Mouse (Mus musculus) stomach, embryonic 14.5 days (tissue): ENCODE data around the gene Lrrc61. TPM values are rescaled to one million over a fixed set of nuclear protein-coding genes. Genes with fewer than 3 reads are reported as not detected.

Source experiments
- ATAC-seq: fragments of 200-750 bp; cut with Nextera tagmentation; 2 replicates; pipeline ENCODE4 v1.8.0; 2017; ENCODE audit warnings: low read depth, moderate TSS enrichment; ENCODE audit not compliant: insufficient number of reproducible peaks, insufficient read depth, low FRiP score
- H3K27ac ChIP-seq: fragments of 300-500 bp; sonication (generic); 2 replicates; pipeline ENCODE4 v1.5.1; 2014; ENCODE audit warnings: mild to moderate bottlenecking, low read length, moderate library complexity, mixed read lengths
- H3K27me3 ChIP-seq: fragments of 300-500 bp; sonication (generic); 2 replicates; pipeline ENCODE4 v1.6.1; 2014; ENCODE audit warnings: low read length, control low read depth, mixed read lengths; ENCODE audit not compliant: control insufficient read depth, insufficient read depth
- H3K36me3 ChIP-seq: fragments of 300-500 bp; sonication (generic); 2 replicates; pipeline ENCODE4 v1.6.1; 2014; ENCODE audit warnings: mild to moderate bottlenecking, control low read depth, low read length, moderate library complexity, mixed read lengths; ENCODE audit not compliant: control insufficient read depth, insufficient read depth
- H3K4me1 ChIP-seq: fragments of 300-500 bp; sonication (generic); 2 replicates; pipeline ENCODE4 v1.6.1; 2014; ENCODE audit warnings: low read length, control low read depth, mixed read lengths; ENCODE audit not compliant: control insufficient read depth, insufficient read depth
- H3K4me2 ChIP-seq: fragments of 300-500 bp; sonication (generic); replicated peaks from 2 replicates; pipeline ENCODE4 v1.6.1; 2014; ENCODE audit warnings: low read depth, low read length, control low read depth
- H3K4me3 ChIP-seq: fragments of 300-500 bp; sonication (generic); 2 replicates; pipeline ENCODE4 v1.5.1; 2014; ENCODE audit warnings: low read depth, low read length, control low read depth
- H3K9ac ChIP-seq: fragments of 300-500 bp; sonication (generic); replicated peaks from 2 replicates; pipeline ENCODE4 v1.6.1; 2014; ENCODE audit warnings: low read depth, mild to moderate bottlenecking, control low read depth, low read length, moderate library complexity, mixed read lengths
- H3K9me3 ChIP-seq: fragments of 300-500 bp; sonication (generic); 2 replicates; pipeline ENCODE4 v1.6.1; 2016; ENCODE audit warnings: low read depth, low read length, control low read depth; ENCODE audit not compliant: control insufficient read depth
- WGBS: fragments of 180-500 bp; shearing (Covaris S2); extraction: QIAGEN DNeasy Blood & Tissue Kit; methylation state at CpG from one replicate; pipeline ENCODE4 v1.1.7; 2014; 5-methylcytosine and 5-hydroxymethylcytosine counted together
- polyA plus RNA-seq: library from polyadenylated mRNA; unstranded; fragments of >200 nt; fragmentation: Nextera tagmentation; extraction: Ambion mirVana; gene quantifications from 2 replicates; pipeline ENCODE4 v1.2.1, GENCODE M21; 2014

The Lrrc61 gene
- polyA plus RNA-seq, 1 experiment from 2014 or later = 4.6 TPM

DNA sequence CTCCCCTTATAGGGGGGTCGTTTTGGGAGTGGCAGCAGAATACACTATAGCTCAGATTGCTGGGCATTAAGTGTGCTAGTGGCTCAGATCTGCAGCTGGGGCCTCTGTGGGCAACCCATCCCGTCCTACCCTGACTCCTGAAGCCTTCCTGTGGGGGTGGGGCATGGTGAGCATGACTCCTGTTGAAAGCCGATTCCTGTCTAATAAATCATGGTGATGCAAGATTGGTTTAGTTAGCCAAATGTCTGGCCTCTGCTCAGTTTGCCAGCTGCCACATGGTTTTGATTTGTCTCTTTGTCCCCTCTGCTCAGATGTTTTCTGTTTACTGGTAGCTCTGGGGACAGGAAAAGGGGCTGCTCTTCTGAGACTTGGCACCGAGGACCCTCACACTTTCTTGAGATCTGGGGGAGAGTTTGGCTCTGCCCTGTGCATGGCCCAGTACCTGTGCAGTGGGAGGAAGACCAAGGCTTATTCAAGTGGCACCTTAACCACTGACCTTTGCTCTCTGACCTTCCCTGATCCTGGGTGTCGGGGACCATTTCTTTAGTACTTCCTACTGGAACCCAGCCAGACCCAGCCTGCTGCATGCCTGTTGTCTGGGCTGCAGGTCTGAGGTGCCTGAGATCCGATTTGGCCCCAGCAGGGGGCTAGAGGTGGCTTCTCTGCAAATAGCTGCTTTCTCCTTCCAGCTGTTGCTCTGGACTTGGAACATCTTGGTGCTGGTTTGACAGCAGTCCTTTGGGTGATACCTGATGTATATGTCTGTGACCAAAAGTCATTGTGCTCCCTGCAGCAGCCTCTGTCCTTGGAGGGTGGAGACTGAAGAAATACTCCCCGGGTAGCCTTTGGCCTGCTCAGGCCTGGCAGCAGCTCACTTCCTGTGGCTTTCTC is 12.8 kb upstream of the Lrrc61 start:
- Histone ChIP-seq H3K27ac (no peak overlapping the region), H3K27me3 (no peaks in the 10 kb centered on the region), H3K9me3 (no peaks in the 10 kb centered on the region), H3K4me3 (no peak overlapping the region), H3K4me2 (no peak overlapping the region), H3K36me3 (no peaks in the 10 kb centered on the region), H3K9ac (no peak overlapping the region), H3K4me1 (peaks cover 10% of the 10 kb centered on the region; the same call in 1 of the 2 replicates)
- ATAC-seq = no peak
- WGBS = 28% methylated on average over 7 of the region's 7 CpGs

DNA sequence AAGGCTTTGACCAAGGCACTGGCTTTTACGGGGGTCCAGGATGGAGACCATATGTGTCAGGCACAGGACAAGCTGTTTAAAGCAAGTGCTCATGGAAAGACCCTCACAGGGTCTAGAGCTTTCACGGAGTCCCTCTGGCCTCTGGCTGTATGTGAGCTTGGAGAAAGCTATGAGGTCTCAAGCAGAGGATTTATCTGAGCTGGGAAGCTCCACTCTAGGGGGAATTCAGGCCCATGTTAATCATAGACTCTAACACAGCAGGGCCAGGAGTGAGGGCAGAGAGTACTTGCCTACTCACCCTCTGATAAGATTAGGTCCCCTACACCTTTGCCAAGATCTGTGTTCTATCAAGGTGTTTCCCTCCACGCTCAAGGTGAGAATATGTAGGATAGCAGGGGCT is 12.0 kb upstream of the Lrrc61 start:
- no peak overlapping the region for H3K9ac ChIP-seq
- no peak overlapping the region for H3K27ac ChIP-seq
- H3K4me3 ChIP-seq = no peak overlapping the region
- H3K36me3 ChIP-seq = no peaks in the 10 kb centered on the region
- no peak overlapping the region for H3K4me2 ChIP-seq
- no peak for ATAC-seq
- no peaks in the 10 kb centered on the region for H3K27me3 ChIP-seq
- 84% methylated on average over 3 of the region's 3 CpGs for WGBS
- H3K9me3 ChIP-seq = no peaks in the 10 kb centered on the region
- peaks cover 7% of the 10 kb centered on the region; the same call in 1 of the 2 replicates for H3K4me1 ChIP-seq

DNA sequence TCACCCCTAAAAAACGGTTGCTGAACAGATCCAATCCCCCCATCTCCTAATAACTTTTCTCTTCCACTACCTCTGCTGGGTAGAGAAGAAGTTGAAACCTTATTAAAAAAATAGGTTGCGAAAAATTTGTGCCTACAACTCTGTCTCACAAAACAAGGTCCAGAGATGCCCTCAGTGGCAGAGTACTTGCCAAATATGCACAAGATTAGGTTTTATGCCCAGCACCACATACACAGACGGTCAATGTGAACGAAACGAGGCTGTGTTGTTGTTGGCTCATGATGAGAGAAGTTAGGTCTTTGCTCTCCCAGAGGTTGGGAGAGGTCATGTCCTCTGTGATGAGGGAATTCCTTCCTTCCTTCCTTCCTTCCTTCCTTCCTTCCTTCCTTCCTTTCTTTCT is 9.3 kb upstream of the Lrrc61 start:
- 76% methylated on average over 5 of the region's 5 CpGs for WGBS
- no peak overlapping the region for H3K27ac ChIP-seq

DNA sequence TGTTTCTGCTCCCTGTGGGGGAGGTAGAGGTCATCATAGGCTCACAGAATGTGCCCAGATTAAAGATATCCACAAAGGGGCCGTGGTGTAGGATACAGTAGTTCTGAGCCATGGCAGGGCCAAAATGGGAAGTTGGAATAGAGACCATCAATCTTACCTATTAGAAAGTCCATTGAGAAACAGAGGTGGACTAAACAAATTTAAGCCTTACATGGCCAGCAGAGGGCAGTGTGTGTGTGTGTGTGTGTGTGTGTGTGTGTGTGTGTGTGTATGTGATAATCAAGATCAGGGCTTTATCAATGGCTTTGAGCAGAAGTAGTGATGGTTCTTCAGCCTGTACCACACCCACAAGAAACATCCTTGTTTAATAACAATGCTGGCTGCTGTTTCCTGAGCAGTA is 8.3 kb upstream of the Lrrc61 start:
- no peak for ATAC-seq
- H3K36me3 ChIP-seq = no peaks in the 10 kb centered on the region
- peaks cover 7% of the 10 kb centered on the region; the same call in 1 of the 2 replicates for H3K4me1 ChIP-seq
- H3K4me2 ChIP-seq = no peak overlapping the region
- no peak overlapping the region for H3K4me3 ChIP-seq
- no peaks in the 10 kb centered on the region for H3K27me3 ChIP-seq
- WGBS = 38% methylated on average over 1 of the region's 1 CpGs
- H3K9ac ChIP-seq = no peak overlapping the region
- no peaks in the 10 kb centered on the region for H3K9me3 ChIP-seq
- no peak overlapping the region for H3K27ac ChIP-seq

More for the DNA sequence above, 9.3 kb upstream of the Lrrc61 start:
- no peak overlapping the region for H3K9ac ChIP-seq
- H3K27me3 ChIP-seq = no peaks in the 10 kb centered on the region
- peaks cover 7% of the 10 kb centered on the region; the same call in 1 of the 2 replicates for H3K4me1 ChIP-seq
- no peaks in the 10 kb centered on the region for H3K9me3 ChIP-seq
- no peaks in the 10 kb centered on the region for H3K36me3 ChIP-seq
- H3K4me3 ChIP-seq = no peak overlapping the region
- ATAC-seq = no peak
- H3K4me2 ChIP-seq = no peak overlapping the region

DNA sequence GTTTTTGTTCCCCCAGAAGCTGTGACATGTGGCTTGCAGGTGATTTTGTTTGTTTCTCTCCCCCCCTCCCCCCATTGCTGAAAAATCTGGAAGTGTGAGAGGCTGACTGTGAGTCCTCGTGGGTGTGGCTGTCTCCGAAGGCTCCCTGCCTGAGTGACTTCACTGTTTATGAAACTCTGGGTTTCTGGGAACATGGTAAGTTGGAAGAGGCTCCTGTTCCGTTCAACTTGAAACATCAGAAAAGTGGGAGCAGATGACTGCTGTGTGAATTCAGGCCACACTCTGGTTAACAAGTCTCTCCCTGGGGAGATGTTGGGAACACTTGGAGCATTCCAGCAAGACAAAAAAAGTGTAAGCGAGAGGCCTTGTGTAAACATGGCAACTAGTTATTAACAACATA is 7.7 kb upstream of the Lrrc61 start:
- 39% methylated on average over 4 of the region's 4 CpGs for WGBS
- ATAC-seq = no peak
- H3K4me1 ChIP-seq = peaks cover 3% of the 10 kb centered on the region; the same call in 1 of the 2 replicates
- H3K4me2 ChIP-seq = no peak overlapping the region
- no peaks in the 10 kb centered on the region for H3K9me3 ChIP-seq
- H3K4me3 ChIP-seq = no peak overlapping the region
- no peaks in the 10 kb centered on the region for H3K27me3 ChIP-seq
- no peaks in the 10 kb centered on the region for H3K36me3 ChIP-seq
- H3K9ac ChIP-seq = no peak overlapping the region
- no peak overlapping the region for H3K27ac ChIP-seq

DNA sequence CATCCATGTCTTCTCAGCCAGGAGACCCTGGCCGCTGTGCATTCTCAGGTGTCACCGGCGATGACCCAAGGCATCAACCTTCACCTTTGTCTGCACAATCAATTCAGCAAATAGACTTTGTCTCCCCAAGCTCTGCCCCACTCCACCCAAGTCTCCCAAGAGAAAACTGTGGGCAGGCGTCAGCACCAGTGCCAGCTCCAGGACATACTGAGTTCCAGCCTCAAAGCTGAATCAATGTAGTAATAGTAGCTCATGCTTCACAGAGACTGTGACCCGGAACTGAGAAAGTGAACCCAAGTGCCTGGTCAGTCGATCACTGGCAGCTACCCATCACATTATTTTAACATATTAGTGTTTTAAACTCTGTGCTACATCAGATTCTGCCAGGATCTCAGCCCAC is 6.3 kb upstream of the Lrrc61 start:
- no peaks in the 10 kb centered on the region for H3K36me3 ChIP-seq
- H3K27me3 ChIP-seq = no peaks in the 10 kb centered on the region
- H3K9me3 ChIP-seq = no peaks in the 10 kb centered on the region
- H3K9ac ChIP-seq = no peak overlapping the region
- no peak overlapping the region for H3K27ac ChIP-seq
- no peak overlapping the region for H3K4me2 ChIP-seq
- 77% methylated on average over 6 of the region's 6 CpGs for WGBS
- ATAC-seq = no peak
- H3K4me3 ChIP-seq = no peak overlapping the region
- H3K4me1 ChIP-seq = no peaks in the 10 kb centered on the region

DNA sequence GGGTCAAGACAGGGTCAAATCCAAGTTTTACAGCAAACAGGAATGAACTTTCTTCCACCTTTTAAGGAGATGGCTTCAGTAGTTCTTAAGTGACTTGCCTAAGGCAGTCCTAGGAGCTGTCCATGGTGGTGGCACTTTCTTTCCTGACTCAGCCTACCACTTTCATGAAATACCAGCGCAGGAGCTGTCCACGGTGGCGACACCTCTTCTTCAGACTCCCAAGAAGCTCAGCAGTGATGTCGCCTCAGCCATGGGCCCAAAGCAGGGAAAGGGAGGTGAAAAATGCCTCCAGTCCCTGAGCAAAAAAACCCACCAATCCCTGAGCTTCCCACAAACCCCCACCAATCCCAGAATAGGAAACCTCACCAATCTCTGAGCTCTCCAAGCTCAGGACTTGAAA is 1.7 kb upstream of the Lrrc61 start:
- Histone ChIP-seq H3K36me3 (no peaks in the 10 kb centered on the region), H3K27ac (no peak overlapping the region; the same call in 1 of the 2 replicates), H3K9me3 (no peaks in the 10 kb centered on the region), H3K4me2 (no peak overlapping the region), H3K4me1 (no peaks in the 10 kb centered on the region), H3K4me3 (no peak overlapping the region), H3K9ac (no peak overlapping the region), H3K27me3 (no peaks in the 10 kb centered on the region)
- ATAC-seq = no peak
- 49% methylated on average over 4 of the region's 4 CpGs for WGBS

DNA sequence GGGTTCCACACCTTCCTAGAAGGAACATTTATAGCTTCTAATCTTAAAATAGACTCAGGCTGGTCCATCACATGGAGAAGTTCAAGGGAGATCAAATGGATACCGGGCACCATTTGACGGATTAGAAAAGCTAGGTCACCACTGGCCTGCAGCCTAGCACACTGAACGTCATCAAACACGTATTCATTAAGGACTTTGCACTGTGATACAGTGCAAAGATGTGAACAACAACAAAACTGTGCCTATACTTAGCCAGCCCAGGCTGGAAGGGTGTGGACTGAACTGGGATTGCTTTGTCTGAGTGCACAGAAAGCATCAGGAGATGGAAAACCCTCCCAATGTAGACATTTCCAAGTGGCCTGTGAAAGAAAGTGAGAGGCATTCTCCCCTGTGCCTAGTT is 777 bp upstream of the Lrrc61 start:
- Histone ChIP-seq H3K9me3 (no peaks in the 10 kb centered on the region), H3K4me2 (peak overlapping the region; percentile 82), H3K27ac (no peak overlapping the region; the same call in 1 of the 2 replicates), H3K4me3 (peak overlapping the region; percentile 41; the same call in 1 of the 2 replicates), H3K9ac (no peak overlapping the region), H3K36me3 (no peaks in the 10 kb centered on the region), H3K4me1 (no peaks in the 10 kb centered on the region), H3K27me3 (no peaks in the 10 kb centered on the region)
- 84% methylated on average over 4 of the region's 4 CpGs for WGBS
- no peak for ATAC-seq
